Mouse (Mus musculus): ENCODE measurements around the gene Cmss1.

DNA sequence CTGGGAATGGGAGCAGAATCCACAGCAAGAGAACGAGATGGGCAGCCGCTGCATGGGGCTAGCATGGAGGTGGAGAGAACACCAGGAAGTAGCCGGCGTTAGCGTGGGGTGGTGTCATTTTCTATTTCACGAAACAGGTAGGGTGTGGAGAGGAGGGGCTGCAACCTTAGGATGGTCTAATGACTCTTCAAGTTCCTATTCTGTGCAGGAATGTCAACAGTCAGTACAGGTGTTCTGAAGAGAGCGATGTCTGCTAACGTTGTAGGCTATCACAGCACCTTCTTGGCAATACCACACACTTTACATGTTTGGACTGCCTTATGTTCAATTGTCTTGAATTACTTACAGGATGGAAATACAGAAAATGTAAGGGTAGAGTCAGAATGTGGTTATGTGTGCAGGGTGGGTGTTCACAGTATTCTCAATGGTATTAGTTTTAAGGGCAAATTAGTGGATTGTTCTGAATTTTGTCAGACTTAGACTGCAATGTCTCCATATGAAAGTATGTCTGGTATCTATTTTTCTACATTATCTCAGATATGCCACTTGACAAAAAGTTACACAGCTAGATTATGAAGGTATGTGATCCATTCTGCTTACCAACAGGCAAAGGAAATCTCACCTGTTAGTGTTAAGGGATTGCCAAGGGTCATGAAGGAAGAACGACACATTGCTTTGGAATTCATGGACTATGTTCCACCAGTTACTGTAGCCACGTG lies 311.3 kb downstream of the Cmss1 start:
- TF ChIP-seq CTCF (IDR thresholded peaks at IDR 0.05; ENCODE audit: low read depth) (no peak), EP300 (IDR thresholded peaks at IDR 0.05; ENCODE audit: low read depth) (no peak)

Data from liver, postnatal 0 days (tissue).